Mouse (Mus musculus) brain, adult 2 months (tissue): ENCODE results near the gene Cd164l2.
A peak's percentile ranks its signal among the peaks of the same experiment; 100 is the strongest.

Experiments used
- DNase-seq: peaks from one replicate; pipeline ENCODE4 v3.0.0; 2011; ENCODE audit warnings: low read depth, low spot score

Cd164l2 gene

DNA sequence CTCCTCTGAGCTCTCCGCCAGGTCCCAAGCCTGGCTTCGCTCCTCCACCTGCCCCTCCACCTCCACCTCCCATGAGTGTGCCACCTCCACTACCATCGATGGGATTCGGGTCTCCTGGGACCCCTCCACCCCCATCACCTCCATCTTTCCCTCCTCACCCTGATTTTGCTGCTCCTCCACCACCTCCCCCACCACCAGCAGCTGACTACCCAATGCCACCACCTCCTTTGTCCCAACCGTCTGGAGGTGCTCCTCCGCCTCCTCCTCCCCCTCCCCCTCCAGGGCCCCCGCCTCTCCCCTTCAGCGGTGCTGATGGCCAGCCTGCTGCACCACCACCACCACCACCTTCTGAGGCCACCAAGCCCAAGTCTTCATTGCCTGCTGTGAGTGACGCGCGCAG, 17.4 kb upstream of the Cd164l2 start:
- no peak for DNase-seq

DNA sequence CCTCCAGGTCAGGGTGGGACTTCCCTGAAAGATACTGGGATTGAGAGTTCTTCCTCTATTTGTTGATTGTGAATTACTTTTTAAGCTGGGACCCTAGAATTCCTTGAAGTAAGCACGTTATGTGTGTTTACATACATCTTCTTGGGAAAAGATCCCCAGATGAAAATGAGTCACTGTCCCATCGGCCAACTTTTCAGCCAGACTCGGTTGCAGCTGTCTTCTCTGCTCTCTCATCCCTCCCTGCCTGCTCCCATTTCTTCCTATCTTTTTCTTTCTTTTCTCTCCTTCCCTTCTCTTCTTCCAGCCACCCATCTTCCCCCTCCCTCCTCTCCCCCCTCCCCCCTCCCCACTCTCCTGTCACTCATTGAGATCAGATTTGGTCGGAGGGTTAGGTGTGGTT, 16.9 kb upstream of the Cd164l2 start:
- no peak for DNase-seq

DNA sequence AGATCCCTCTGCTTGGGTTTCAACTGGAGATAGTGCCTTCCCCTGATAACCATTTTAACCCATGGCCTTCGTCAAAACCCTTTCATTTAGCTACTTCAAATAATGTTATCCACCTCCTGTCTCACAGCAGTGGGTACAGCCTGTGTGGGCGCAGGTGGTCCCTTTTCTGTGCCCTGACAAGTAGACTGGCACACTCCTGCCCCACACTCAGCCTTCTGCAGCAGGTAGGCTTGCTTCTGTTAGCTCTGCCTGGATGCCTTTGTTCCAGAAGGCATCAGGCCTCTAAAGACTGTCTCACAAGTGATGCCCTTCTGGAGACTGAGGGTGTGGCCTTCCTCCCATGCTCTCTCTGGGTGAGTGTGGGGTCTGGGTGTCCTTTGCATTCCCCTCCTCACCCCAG, 15.8 kb upstream of the Cd164l2 start:
- no peak for DNase-seq

GRCm38 (mm10) chr4:133196852-133197251, 15.1 kb upstream of the Cd164l2 start:
- DNase-seq, result peak; percentile 56

- peak; percentile 28 for DNase-seq
These were observed 14.6 kb upstream of the Cd164l2 start for GRCm38 (mm10) chr4:133197355-133197754.

GRCm38 (mm10) chr4:133197801-133198286, 14.1 kb upstream of the Cd164l2 start:
- peak; percentile 43 for DNase-seq

- DNase-seq, result no peak
These were observed 13.4 kb upstream of the Cd164l2 start for GRCm38 (mm10) chr4:133198337-133199180.

DNA sequence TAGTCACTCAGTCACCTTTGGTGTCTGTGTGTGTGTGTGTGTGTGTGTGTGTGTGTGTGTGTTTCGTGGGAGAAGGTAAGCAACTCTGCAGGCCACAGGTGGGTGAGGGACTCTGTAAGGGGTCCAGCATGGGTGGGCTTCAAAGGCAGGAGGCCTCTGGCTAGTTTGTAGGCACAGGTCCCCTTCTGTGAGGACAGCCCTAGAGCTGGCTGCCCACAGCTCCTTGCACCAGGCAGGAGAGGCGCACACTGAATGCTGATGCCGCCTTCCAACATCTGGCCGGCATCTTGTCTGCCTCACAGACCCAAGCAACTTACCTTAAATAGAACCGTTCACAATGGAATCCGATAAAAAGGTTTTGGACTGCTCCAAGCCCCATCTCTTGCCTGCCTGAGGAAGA, 12.2 kb upstream of the Cd164l2 start:
- no peak for DNase-seq

GRCm38 (mm10) chr4:133200343-133200742, 11.6 kb upstream of the Cd164l2 start:
- peak; percentile 71 for DNase-seq

DNA sequence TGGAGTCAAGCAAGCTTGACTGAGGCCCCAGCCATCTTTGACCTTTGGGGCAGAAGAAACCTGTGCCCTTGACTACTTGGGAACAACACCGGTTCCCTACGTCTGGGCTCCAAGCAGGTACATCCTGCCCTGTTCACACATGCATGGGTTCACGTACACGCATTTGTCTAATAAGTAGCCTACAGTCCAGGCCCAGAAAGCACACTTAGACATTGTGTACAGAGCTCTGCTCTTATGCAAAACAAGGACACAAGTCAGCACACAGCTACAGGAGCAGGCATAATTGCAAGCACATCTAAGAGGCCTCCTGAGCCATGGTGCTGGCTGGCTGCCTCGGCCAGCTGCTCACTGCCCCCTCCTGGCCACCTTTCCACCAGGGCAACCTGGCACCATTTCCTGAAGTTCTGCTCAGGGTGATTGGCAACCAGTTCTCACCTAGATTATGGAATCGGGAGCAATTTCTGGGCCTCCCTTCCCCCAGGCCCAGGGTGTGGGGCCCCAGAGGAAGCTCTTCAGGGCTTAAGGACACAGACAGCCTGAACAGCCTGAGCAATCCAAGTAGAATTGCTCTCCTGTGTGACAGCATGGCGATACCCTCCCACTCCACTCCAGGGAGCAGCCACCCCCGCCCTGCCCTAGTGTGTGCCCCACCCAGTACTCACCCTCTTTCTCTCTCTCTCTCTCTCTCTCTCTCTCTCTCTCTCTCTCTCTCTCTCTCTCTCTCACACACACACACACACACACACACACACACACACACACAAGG, 10.7 kb upstream of the Cd164l2 start:
- peak; percentile 91 for DNase-seq

GRCm38 (mm10) chr4:133202254-133202653, 9.7 kb upstream of the Cd164l2 start:
- DNase-seq, result no peak

DNA sequence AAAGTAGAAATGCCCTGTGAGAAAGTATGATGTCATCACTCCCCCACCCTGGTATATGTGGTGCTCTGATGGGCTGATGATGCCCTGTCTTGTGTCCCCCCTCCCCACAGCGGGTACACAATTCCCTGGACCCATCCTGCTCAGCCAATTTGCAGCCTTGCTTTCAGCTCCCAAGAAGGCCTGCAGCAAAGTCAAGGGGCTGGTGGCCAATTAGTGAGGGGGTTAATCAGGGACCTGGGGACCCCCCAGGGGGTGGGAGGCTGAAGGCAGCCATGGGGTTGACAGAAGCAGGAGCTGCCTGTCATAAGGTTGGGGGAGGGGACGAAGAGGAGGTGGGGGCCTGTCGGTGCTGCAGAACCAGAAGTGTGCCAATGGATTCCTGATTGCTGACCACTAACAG, 8.3 kb upstream of the Cd164l2 start:
- no peak for DNase-seq

DNA sequence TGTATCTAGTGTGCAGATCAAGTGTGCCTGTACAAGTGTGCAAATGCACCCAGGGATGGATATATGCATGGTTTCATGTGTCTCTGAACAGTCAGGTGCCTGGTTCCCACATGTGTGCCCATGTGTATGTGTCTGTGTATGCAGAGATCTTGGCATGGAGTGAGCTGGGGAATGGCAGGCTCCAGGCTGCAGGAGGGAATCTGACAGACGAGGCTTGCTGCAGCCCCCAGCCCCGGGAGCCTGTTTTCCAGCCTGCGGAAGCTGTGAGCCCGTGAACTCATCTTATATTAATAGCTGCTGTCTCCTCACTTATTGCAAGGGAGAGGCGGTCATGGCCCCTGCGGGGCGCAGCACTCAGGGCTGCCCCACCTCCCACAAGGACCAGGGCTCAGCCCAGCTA, 7.6 kb upstream of the Cd164l2 start:
- no peak for DNase-seq

GRCm38 (mm10) chr4:133209366-133209765, 2.6 kb upstream of the Cd164l2 start:
- DNase-seq, result peak; percentile 89

GRCm38 (mm10) chr4:133210023-133210787, 1.7 kb upstream of the Cd164l2 start:
- DNase-seq, result peak; percentile 39

DNA sequence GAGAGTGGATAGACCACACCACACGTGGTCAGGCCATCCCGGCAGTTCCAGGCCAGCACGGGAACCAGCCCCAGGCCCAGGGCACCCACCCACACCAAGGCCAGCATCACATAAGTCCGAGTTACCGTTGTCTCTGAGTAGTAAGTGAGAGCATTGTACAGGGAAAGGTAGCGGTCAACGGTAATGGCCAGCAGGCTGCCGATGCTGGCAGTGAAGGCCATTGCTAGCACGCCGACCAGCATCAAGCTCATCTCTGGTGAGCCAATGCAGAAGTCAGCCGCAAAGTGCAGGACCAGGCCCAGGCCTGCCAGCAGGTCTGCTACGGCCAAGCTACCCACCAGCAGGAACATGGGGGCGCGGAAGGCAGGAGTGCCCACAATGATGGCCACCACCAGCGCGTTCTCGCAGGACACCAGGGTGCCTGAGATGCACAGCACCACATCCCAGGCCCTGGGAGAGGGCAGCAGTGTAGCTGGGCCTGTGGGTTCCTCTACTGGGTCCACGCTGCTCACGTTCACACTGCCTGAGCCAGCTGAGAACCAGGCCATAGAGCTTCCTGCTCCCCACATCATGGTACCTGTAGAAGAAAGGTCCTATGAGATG, 1.0 kb upstream of the Cd164l2 start:
- no peak for DNase-seq

- DNase-seq, result peak; percentile 91
These were observed 784 bp downstream of the Cd164l2 start for GRCm38 (mm10) chr4:133212562-133213267.

DNA sequence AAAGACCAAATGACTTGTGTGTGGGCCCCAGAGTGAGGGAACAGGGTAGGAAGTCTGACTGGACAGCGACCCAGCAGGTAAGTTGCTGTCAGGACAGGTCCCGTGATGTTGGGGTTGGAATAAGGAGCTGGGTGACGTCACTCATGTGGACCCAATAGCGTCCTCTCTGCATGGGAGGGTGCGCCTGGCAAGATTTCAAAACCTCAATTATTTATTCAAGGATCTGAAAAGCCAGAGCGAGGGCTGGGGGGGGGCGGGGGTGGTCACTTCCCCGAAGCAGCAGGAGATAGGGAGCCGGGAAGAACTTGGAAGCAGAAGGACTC, 1.3 kb downstream of the Cd164l2 start:
- peak; percentile 88 for DNase-seq

- DNase-seq, result peak; percentile 52
These were observed 1.7 kb downstream of the Cd164l2 start for GRCm38 (mm10) chr4:133213661-133214060.

- peak; percentile 60 for DNase-seq
These were observed 5.7 kb downstream of the Cd164l2 start for GRCm38 (mm10) chr4:133217641-133218040.

DNA sequence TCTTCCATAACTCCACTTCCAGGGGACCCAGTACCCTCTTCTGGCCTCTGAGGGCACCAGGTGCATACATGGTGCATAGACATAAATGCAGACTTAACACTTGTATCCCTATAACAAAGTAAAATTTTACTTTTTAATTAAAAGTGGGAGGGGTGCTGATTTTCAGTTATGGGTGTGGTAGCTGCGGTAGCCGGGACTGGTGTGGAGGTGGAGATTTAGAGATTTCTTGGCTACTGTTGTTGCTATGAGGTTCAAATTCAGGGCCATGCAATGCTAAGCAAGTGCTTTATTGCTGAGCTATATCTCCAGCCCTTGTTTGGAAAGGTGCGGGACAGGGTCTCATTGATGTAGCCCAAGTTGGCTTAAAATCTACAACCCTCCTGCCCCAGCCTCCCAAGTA, 6.8 kb downstream of the Cd164l2 start:
- DNase-seq, result no peak
